Mouse (Mus musculus) MEL (cell line): ENCODE measurements around the gene Slc8a2. TPM values are rescaled to one million over a fixed set of nuclear protein-coding genes. Genes with fewer than 3 reads are reported as not detected.
A peak's percentile ranks its signal among the peaks of the same experiment; 100 is the strongest.

Experiments used
- DNase-seq: peaks from one replicate; pipeline ENCODE4 v3.0.0; 2011; ENCODE audit warnings: low read depth, low spot score
- H3K27ac ChIP-seq: 2 replicates; pipeline ENCODE4 v1.5.1; 2012; ENCODE audit warnings: low read depth, mild to moderate bottlenecking, control low read depth, low read length, moderate library complexity; ENCODE audit not compliant: control insufficient read depth
- H3K27me3 ChIP-seq, 2 experiments: fragments of 150-350 bp in 1 of 2; sonication (generic) in 1 of 2; 2 replicates each; pipeline ENCODE4 v1.6.1; 2012; ENCODE audit warnings: low read length in 2 of 2, mild to moderate bottlenecking in 2 of 2, improper control_type of control experiment in 1 of 2, moderate library complexity in 1 of 2; ENCODE audit not compliant: insufficient read depth in 2 of 2, control insufficient read depth in 1 of 2
- H3K36me3 ChIP-seq, 2 experiments: 2 replicates each; pipeline ENCODE4 v1.6.1; 2012 to 2014; ENCODE audit warnings: low read length in 2 of 2, improper control_type of control experiment in 1 of 2, inconsistent platforms in 1 of 2, mild to moderate bottlenecking in 1 of 2; ENCODE audit not compliant: insufficient read depth in 2 of 2, control insufficient read depth in 1 of 2
- H3K4me1 ChIP-seq, 2 experiments: fragments of 150-350 bp in 1 of 2; sonication (generic) in 1 of 2; 2 replicates each; pipeline ENCODE4 v1.6.1; 2012; ENCODE audit warnings: low read length in 2 of 2, improper control_type of control experiment in 1 of 2, mild to moderate bottlenecking in 1 of 2; ENCODE audit not compliant: insufficient read depth in 2 of 2, control insufficient read depth in 1 of 2
- H3K4me3 ChIP-seq, 2 experiments: fragments of 150-350 bp in 1 of 2; sonication (generic) in 1 of 2; 2 replicates each; pipeline ENCODE4 v1.5.1; 2012; ENCODE audit warnings: low read depth in 2 of 2, low read length in 2 of 2, mild to moderate bottlenecking in 2 of 2, moderate library complexity in 2 of 2, control low read depth in 1 of 2, improper control_type of control experiment in 1 of 2; ENCODE audit not compliant: control insufficient read depth in 1 of 2, insufficient read depth in 1 of 2
- H3K79me2 ChIP-seq: 2 replicates; pipeline ENCODE4 v1.6.1; 2012; ENCODE audit warnings: mild to moderate bottlenecking, low read length, moderate library complexity; ENCODE audit not compliant: control insufficient read depth, poor library complexity, insufficient read depth
- H3K9ac ChIP-seq: 2 replicates; pipeline ENCODE4 v1.6.1; 2012; ENCODE audit warnings: low read depth, mild to moderate bottlenecking, control low read depth, low read length, moderate library complexity; ENCODE audit not compliant: control insufficient read depth, poor library complexity, severe bottlenecking
- H3K9me3 ChIP-seq: fragments of 150-350 bp; sonication (generic); replicated peaks from 2 replicates; pipeline ENCODE4 v1.6.1; 2012; ENCODE audit warnings: mild to moderate bottlenecking, low read length, improper control_type of control experiment, moderate library complexity; ENCODE audit not compliant: insufficient read depth
- CHD1 ChIP-seq: IDR thresholded peaks from 2 replicates; pipeline ENCODE4 v1.6.1; 2012; ENCODE audit warnings: low read depth, mild to moderate bottlenecking, inconsistent platforms, low read length, improper control_type of control experiment
- CHD2 ChIP-seq: IDR thresholded peaks from 2 replicates; pipeline ENCODE4 v1.6.1; 2011; ENCODE audit warnings: low read length, improper control_type of control experiment
- CTCF ChIP-seq, 3 experiments: IDR thresholded peaks in 2 of 3; conservative IDR thresholded peaks in 1 of 3; 2 replicates each; pipeline ENCODE4 v1.5.1; 2011 to 2012; ENCODE audit warnings: low read length in 3 of 3, low read depth in 2 of 3, mild to moderate bottlenecking in 2 of 3, improper control_type of control experiment in 1 of 3, inconsistent platforms in 1 of 3, mixed read lengths in 1 of 3, moderate library complexity in 1 of 3; ENCODE audit not compliant: control insufficient read depth in 1 of 3, insufficient read depth in 1 of 3, poor library complexity in 1 of 3, severe bottlenecking in 1 of 3
- ETS1 ChIP-seq: IDR thresholded peaks from 2 replicates; pipeline ENCODE4 v1.6.1; 2012; ENCODE audit warnings: low read depth, mild to moderate bottlenecking, inconsistent platforms, low read length, improper control_type of control experiment, moderate library complexity
- GATA1 ChIP-seq: IDR thresholded peaks from 2 replicates; pipeline ENCODE4 v1.6.1; 2011; ENCODE audit warnings: low read depth, low read length, improper control_type of control experiment
- HCFC1 ChIP-seq: IDR thresholded peaks from 2 replicates; pipeline ENCODE4 v1.6.1; 2012; ENCODE audit warnings: low read depth, mild to moderate bottlenecking, inconsistent platforms, low read length, improper control_type of control experiment, moderate library complexity
- JUND ChIP-seq: IDR thresholded peaks from 2 replicates; pipeline ENCODE4 v1.6.1; 2011; ENCODE audit warnings: low read depth, mild to moderate bottlenecking, improper control_type of control experiment, low read length
- KAT2A ChIP-seq: conservative IDR thresholded peaks from 2 replicates; pipeline ENCODE4 v1.6.1; 2012; ENCODE audit warnings: low read depth, low read length, improper control_type of control experiment, inconsistent platforms
- MAX ChIP-seq: IDR thresholded peaks from 2 replicates; pipeline ENCODE4 v1.6.1; 2011; ENCODE audit warnings: low read length, improper control_type of control experiment
- MAZ ChIP-seq: IDR thresholded peaks from 2 replicates; pipeline ENCODE4 v1.6.1; 2012; ENCODE audit warnings: low read depth, mild to moderate bottlenecking, inconsistent platforms, low read length, improper control_type of control experiment
- MEF2A ChIP-seq: IDR thresholded peaks from 2 replicates; pipeline ENCODE4 v1.6.1; 2014; ENCODE audit warnings: low read depth, mild to moderate bottlenecking, inconsistent platforms, low read length, improper control_type of control experiment; ENCODE audit not compliant: poor library complexity, insufficient replicate concordance, severe bottlenecking; ENCODE audit errors: extremely low read depth
- MXI1 ChIP-seq: IDR thresholded peaks from 2 replicates; pipeline ENCODE4 v1.6.1; 2011; ENCODE audit warnings: mild to moderate bottlenecking, low read depth, low read length, improper control_type of control experiment
- MYB ChIP-seq: IDR thresholded peaks from 2 replicates; pipeline ENCODE4 v1.6.1; 2011; ENCODE audit warnings: mild to moderate bottlenecking, low read depth, low read length, improper control_type of control experiment
- MYC ChIP-seq: IDR thresholded peaks from 2 replicates; pipeline ENCODE4 v1.6.1; 2011; ENCODE audit warnings: low read depth, mild to moderate bottlenecking, low read length, improper control_type of control experiment, moderate library complexity
- NRF1 ChIP-seq: IDR thresholded peaks from 2 replicates; pipeline ENCODE4 v1.6.1; 2014; ENCODE audit warnings: low read depth, mild to moderate bottlenecking, inconsistent platforms, low read length, improper control_type of control experiment, moderate library complexity; ENCODE audit not compliant: poor library complexity, insufficient read depth, severe bottlenecking
- POLR2A ChIP-seq, 2 experiments: IDR thresholded peaks; 2 replicates each; pipeline ENCODE4 v1.6.1; 2011 to 2012; ENCODE audit warnings: low read length in 2 of 2, mild to moderate bottlenecking in 2 of 2, control low read depth in 1 of 2, improper control_type of control experiment in 1 of 2, low read depth in 1 of 2, moderate library complexity in 1 of 2; ENCODE audit not compliant: control insufficient read depth in 1 of 2, insufficient read depth in 1 of 2, poor library complexity in 1 of 2
- POLR2AphosphoS2 ChIP-seq: IDR thresholded peaks from 2 replicates; pipeline ENCODE4 v1.6.1; 2011; ENCODE audit warnings: low read length, improper control_type of control experiment
- POLR2AphosphoS5 ChIP-seq: IDR thresholded peaks from 2 replicates; pipeline ENCODE4 v1.6.1; 2012; ENCODE audit warnings: low read depth, borderline replicate concordance, mild to moderate bottlenecking, inconsistent platforms, low read length, moderate library complexity, mixed read lengths
- RCOR1 ChIP-seq: IDR thresholded peaks from 2 replicates; pipeline ENCODE4 v1.6.1; 2012; ENCODE audit warnings: low read depth, mild to moderate bottlenecking, inconsistent platforms, low read length, improper control_type of control experiment
- SIN3A ChIP-seq: IDR thresholded peaks from 2 replicates; pipeline ENCODE4 v1.6.1; 2012; ENCODE audit warnings: low read length, improper control_type of control experiment, inconsistent platforms
- SMC3 ChIP-seq: IDR thresholded peaks from 2 replicates; pipeline ENCODE4 v1.6.1; 2011; ENCODE audit warnings: low read depth, low read length, improper control_type of control experiment
- ZKSCAN1 ChIP-seq: IDR thresholded peaks from 2 replicates; pipeline ENCODE4 v1.6.1; 2012; ENCODE audit warnings: low read depth, mild to moderate bottlenecking, inconsistent platforms, low read length, improper control_type of control experiment, moderate library complexity
- polyA plus RNA-seq, 2 experiments: library from polyadenylated mRNA; stranded (reverse) in 1 of 2; unstranded in 1 of 2; fragments of >175 nt in 1 of 2; fragments of >200 nt in 1 of 2; gene quantifications; 2 replicates each; pipeline versions ENCODE4 v1.2.1 to v1.2.4; 2012; ENCODE audit warnings: low replicate concordance in 2 of 2, low read depth in 1 of 2; ENCODE audit not compliant: insufficient read length in 2 of 2, insufficient read depth in 1 of 2, missing spikeins in 1 of 2
- total RNA-seq: library from RNA; depleted of rRNA; stranded (reverse); fragments of 300-350 nt; gene quantifications from 2 replicates; pipeline ENCODE4 v1.2.3, GENCODE M21; 2012

Gene Slc8a2
- total and polyA plus RNA-seq, 3 experiments, result 0.06 TPM; not detected in 2

- H3K9ac ChIP-seq, result peak overlapping the region; percentile 79
- H3K79me2 ChIP-seq, result no peaks in the 10 kb centered on the region
- TF ChIP-seq MAZ, result 0 out of 2 replicates have a peak, but pooled peaks have one; percentile 27
- no peak for TF ChIP-seq JUND
- peaks cover 3% of the 10 kb centered on the region in 2 experiments for H3K27me3 ChIP-seq
- peak overlapping the region; percentile 66 to 71 for H3K4me3 ChIP-seq
- H3K4me1 ChIP-seq, result no peaks in the 10 kb centered on the region
- H3K9me3 ChIP-seq, result no peaks in the 10 kb centered on the region
- no peak overlapping the region for H3K27ac ChIP-seq
- H3K36me3 ChIP-seq, result 0 out of 4 replicates have a peak, but pooled peaks cover 0 to 2% of the 10 kb centered on the region in 2 experiments
- no peak for DNase-seq
Observed at GRCm38 (mm10) chr7:16175542-16175931, 45.9 kb downstream of the Slc8a2 start.

- Histone ChIP-seq H3K27ac (no peak overlapping the region), H3K4me3 (no peak overlapping the region), H3K4me1 (no peaks in the 10 kb centered on the region), H3K9me3 (no peaks in the 10 kb centered on the region), H3K36me3 (0 out of 4 replicates have a peak, but pooled peaks cover 0 to 2% of the 10 kb centered on the region in 2 experiments), H3K27me3 (no peaks in the 10 kb centered on the region), H3K9ac (no peak overlapping the region), H3K79me2 (no peaks in the 10 kb centered on the region)
- TF ChIP-seq HCFC1 (no peak), POLR2AphosphoS5 (no peak), MYB (no peak), POLR2A (IDR thresholded peaks at IDR 0.05; ENCODE audit: control insufficient read depth in 1 of 2, insufficient read depth in 1 of 2, low read depth in 1 of 2, low read length in 2 of 2, poor library complexity in 1 of 2) (no peak)
- no peak for DNase-seq
Observed at GRCm38 (mm10) chr7:16178114-16178513, 48.5 kb downstream of the Slc8a2 start.

- Histone ChIP-seq H3K36me3 (no peaks in the 10 kb centered on the region), H3K79me2 (no peaks in the 10 kb centered on the region)
Observed at GRCm38 (mm10) chr7:16183663-16184062, 54.0 kb downstream of the Slc8a2 start.

GRCm38 (mm10) chr7:16187494-16187893 is 57.9 kb downstream of the Slc8a2 start:
- Histone ChIP-seq H3K79me2 (no peaks in the 10 kb centered on the region), H3K27me3 (no peaks in the 10 kb centered on the region; a peak in 1 of 4 replicates), H3K36me3 (no peaks in the 10 kb centered on the region), H3K9ac (no peak overlapping the region), H3K4me1 (no peaks in the 10 kb centered on the region), H3K9me3 (no peaks in the 10 kb centered on the region), H3K4me3 (no peak overlapping the region), H3K27ac (no peak overlapping the region)
- peak; percentile 34 for DNase-seq
- 0 out of 2 replicates have a peak, but pooled peaks have one; percentile 29 for TF ChIP-seq GATA1
- TF ChIP-seq CHD2, result no peak
- 0 out of 2 replicates have a peak, but pooled peaks have one; percentile 36 for TF ChIP-seq MAX
- TF ChIP-seq KAT2A, result no peak
- no peak for TF ChIP-seq POLR2AphosphoS2
- TF ChIP-seq POLR2AphosphoS5, result no peak
- no peak for TF ChIP-seq RCOR1
- TF ChIP-seq ETS1, result no peak
- TF ChIP-seq MEF2A, result no peak
- TF ChIP-seq MYC, result no peak
- no peak for TF ChIP-seq SMC3
- TF ChIP-seq CHD1, result no peak
- no peak for TF ChIP-seq NRF1
- TF ChIP-seq CTCF (IDR thresholded peaks at IDR 0.05 in 2 of 3, conservative IDR thresholded peaks at IDR 0.05 in 1 of 3; ENCODE audit: control insufficient read depth in 1 of 3, insufficient read depth in 1 of 3, low read depth in 2 of 3, low read length in 3 of 3, poor library complexity in 1 of 3, severe bottlenecking in 1 of 3), result no peak
- no peak for TF ChIP-seq JUND

More at GRCm38 (mm10) chr7:16183663-16184062, 54.0 kb downstream of the Slc8a2 start:
- Histone ChIP-seq H3K27me3 (no peaks in the 10 kb centered on the region; a peak in 1 of 4 replicates), H3K4me3 (no peak overlapping the region), H3K9ac (no peak overlapping the region), H3K4me1 (no peaks in the 10 kb centered on the region), H3K27ac (no peak overlapping the region), H3K9me3 (no peaks in the 10 kb centered on the region)
- peak; percentile 61 for TF ChIP-seq MXI1
- no peak for TF ChIP-seq CHD1
- no peak for TF ChIP-seq ZKSCAN1
- TF ChIP-seq SMC3, result peak; percentile 14; the same call in 1 of the 2 replicates
- TF ChIP-seq SIN3A, result peak; percentile 80
- DNase-seq, result peak; percentile 77
